19 mouse cellular contexts compared by ENCODE assay signal in genomic region chr8:106985951-106986350, GRCm38 (mm10). TPM values are rescaled to one million over a fixed set of nuclear protein-coding genes. Genes with fewer than 3 reads are reported as not detected.
DNase-seq lines count a peak whose midpoint lies in the region; ATAC-seq and TF ChIP-seq lines count a peak whose summit lies in the region.
"Had no signal": no experiment of that assay in that cellular context is flagged by ENCODE, and none has a peak within 500 bp of the region (broad histone marks: within the 10 kb centered on the region; RNA-seq: fewer than 3 reads in every experiment).

No protein-coding gene starts in this region.

- H3K9ac ChIP-seq in hindbrain, embryonic 13.5 days: no peak overlapping the region
- no peak overlapping the region for H3K9ac ChIP-seq in hindbrain, embryonic 12.5 days
- H3K9ac ChIP-seq in hindbrain, postnatal 0 days (replicated peaks; ENCODE audit: low read length): no peak overlapping the region
- H3K9ac ChIP-seq: heart, embryonic 13.5 days had no signal

- no peak overlapping the region for H3K4me3 ChIP-seq in hindbrain, embryonic 13.5 days
- H3K4me3 ChIP-seq in hindbrain, embryonic 12.5 days: no peak overlapping the region
- no peak overlapping the region for H3K4me3 ChIP-seq in hindbrain, postnatal 0 days (ENCODE audit: low read length)
- H3K4me3 ChIP-seq: heart, adult 2 months; heart, embryonic 13.5 days had no signal

- no peak overlapping the region for H3K4me2 ChIP-seq in hindbrain, embryonic 13.5 days
- no peak overlapping the region for H3K4me2 ChIP-seq in hindbrain, embryonic 12.5 days (replicated peaks)
- H3K4me2 ChIP-seq in hindbrain, postnatal 0 days (ENCODE audit: low read depth, low read length): no peak overlapping the region
- H3K4me2 ChIP-seq: heart, embryonic 13.5 days had no signal

- peak; percentile 34 for DNase-seq in adrenal gland, postnatal 14 days
- no peak for DNase-seq in adrenal gland, adult 2 months
- peak; percentile 29 for DNase-seq in 3T3-L1 (ENCODE audit: low read depth, low spot score)
- DNase-seq in hindbrain, postnatal 0 days (ENCODE audit: low spot score): peak; percentile 11
- no peak for DNase-seq in c-Kit-positive CD71-positive TER-119-positive erythroid progenitor cells, embryonic 14.5 days (ENCODE audit: low spot score)
- DNase-seq: cerebellum, adult 8-10 months; gastrocnemius, postnatal 25 days; heart, adult 2 months; kidney, adult 18-20 months; left cerebral cortex, postnatal 4 days; lung, postnatal 4 days; thymus, adult 18-20 months; thymus, postnatal 4 days had no signal

- no peaks in the 10 kb centered on the region for H3K36me3 ChIP-seq in hindbrain, embryonic 13.5 days
- H3K36me3 ChIP-seq in hindbrain, embryonic 12.5 days: no peaks in the 10 kb centered on the region
- no peaks in the 10 kb centered on the region for H3K36me3 ChIP-seq in hindbrain, postnatal 0 days (ENCODE audit: insufficient read depth, low read length)

- H3K4me1 ChIP-seq in hindbrain, embryonic 13.5 days (replicated peaks): peaks cover 12% of the 10 kb centered on the region
- 0 out of 2 replicates have a peak, but pooled peaks cover 4% of the 10 kb centered on the region for H3K4me1 ChIP-seq in hindbrain, embryonic 12.5 days
- no peaks in the 10 kb centered on the region for H3K4me1 ChIP-seq in hindbrain, postnatal 0 days (ENCODE audit: insufficient read depth, low read length)
- H3K4me1 ChIP-seq: heart, embryonic 13.5 days had no signal

- no peaks in the 10 kb centered on the region for H3K27me3 ChIP-seq in hindbrain, embryonic 13.5 days
- H3K27me3 ChIP-seq in hindbrain, embryonic 12.5 days: no peaks in the 10 kb centered on the region
- no peaks in the 10 kb centered on the region for H3K27me3 ChIP-seq in hindbrain, postnatal 0 days (ENCODE audit: insufficient read depth, low read length)
- H3K27me3 ChIP-seq: heart, embryonic 13.5 days had no signal

- H3K9me3 ChIP-seq in hindbrain, embryonic 13.5 days: no peaks in the 10 kb centered on the region
- H3K9me3 ChIP-seq in hindbrain, embryonic 12.5 days (replicated peaks): no peaks in the 10 kb centered on the region
- no peaks in the 10 kb centered on the region for H3K9me3 ChIP-seq in hindbrain, postnatal 0 days (ENCODE audit: low read length)
- H3K9me3 ChIP-seq: heart, embryonic 13.5 days had no signal

- ATAC-seq in hindbrain, embryonic 13.5 days (ENCODE audit: low FRiP score): no peak
- no peak for ATAC-seq in hindbrain, embryonic 12.5 days (ENCODE audit: low FRiP score)
- no peak for ATAC-seq in hindbrain, postnatal 0 days
- ATAC-seq: CD4-positive, CD25-positive, alpha-beta regulatory T cell, adult 4 months; inflammation-experienced regulatory T-cells, adult 6 months had no signal

- TF ChIP-seq CTCF in hindbrain, postnatal 0 days (IDR thresholded peaks at IDR 0.05; ENCODE audit: low read depth): no peak

- peak overlapping the region; percentile 68 for H3K27ac ChIP-seq in hindbrain, embryonic 13.5 days
- H3K27ac ChIP-seq in hindbrain, embryonic 12.5 days: no peak overlapping the region
- H3K27ac ChIP-seq in hindbrain, postnatal 0 days: peak overlapping the region; percentile 41; the same call in 1 of the 2 replicates
- H3K27ac ChIP-seq: heart, adult 2 months; heart, embryonic 13.5 days; kidney, postnatal 0 days had no signal

RNA-seq across cellular contexts. Expression of gene Vps4a, which starts 45.1 kb away (rescaled TPM):
- 58.6 and 63.6 TPM in 2 replicates for total RNA-seq in adrenal gland, postnatal 14 days (2021)
- total RNA-seq in adrenal gland, adult 2 months (2021): 10 to 100 TPM; 78.8 to 99.8 TPM
- 17.8 and 19.4 TPM in 2 replicates for polyA plus RNA-seq in adrenal gland, adult 2 months (2012; rRNA removed)
- polyA plus RNA-seq in hindbrain, embryonic 13.5 days (2015; fragmentation: Nextera tagmentation; extraction: Ambion mirVana): 139 and 143 TPM in 2 replicates
- polyA plus RNA-seq in hindbrain, embryonic 12.5 days (2016; fragmentation: Nextera tagmentation; extraction: Ambion mirVana): 103 and 107 TPM in 2 replicates
- 81.6 and 92.3 TPM in 2 replicates for total RNA-seq in hindbrain, postnatal 0 days (2014; rRNA removed)
- polyA plus RNA-seq in hindbrain, postnatal 0 days (2015; fragmentation: Nextera tagmentation; extraction: Ambion mirVana): 153 and 155 TPM in 2 replicates

RNA-seq across cellular contexts. Expression of gene Sntb2, which starts 50.4 kb away (rescaled TPM):
- total RNA-seq in adrenal gland, postnatal 14 days (2021): 24.2 and 28.2 TPM in 2 replicates
- total RNA-seq in adrenal gland, adult 2 months (2021): 10 to 100 TPM; 21.7 to 27.9 TPM
- polyA plus RNA-seq in adrenal gland, adult 2 months (2012; rRNA removed): 8.4 and 10.7 TPM in 2 replicates
- polyA plus RNA-seq in hindbrain, embryonic 13.5 days (2015; fragmentation: Nextera tagmentation; extraction: Ambion mirVana): 5.9 and 7.9 TPM in 2 replicates
- polyA plus RNA-seq in hindbrain, embryonic 12.5 days (2016; fragmentation: Nextera tagmentation; extraction: Ambion mirVana): 11.5 and 11.9 TPM in 2 replicates
- total RNA-seq in hindbrain, postnatal 0 days (2014; rRNA removed): 7.3 and 8.7 TPM in 2 replicates
- 4.6 and 6.0 TPM in 2 replicates for polyA plus RNA-seq in hindbrain, postnatal 0 days (2015; fragmentation: Nextera tagmentation; extraction: Ambion mirVana)

Comparison
In these comparisons a context has a peak if more than half of its experiments do, and no peak if none do; other contexts are left out.
1. DNase-seq: peak in adrenal gland, postnatal 14 days (single experiment), 3T3-L1 (single experiment) and hindbrain, postnatal 0 days (single experiment); none in adrenal gland, adult 2 months (single experiment) and c-Kit-positive CD71-positive TER-119-positive erythroid progenitor cells, embryonic 14.5 days (single experiment).